Mouse (Mus musculus) myocyte (in vitro differentiated cells): ENCODE measurements around the gene Acat1.

Experiments
- CEBPB ChIP-seq: IDR thresholded peaks from 2 replicates; pipeline ENCODE4 v1.6.1; 2011; ENCODE audit warnings: mild to moderate bottlenecking, moderate library complexity; ENCODE audit not compliant: poor library complexity, insufficient read depth, severe bottlenecking
- E2F4 ChIP-seq: IDR thresholded peaks from one replicate; pipeline ENCODE4 v1.6.1; 2011; ENCODE audit warnings: mild to moderate bottlenecking, control low read depth, moderate library complexity; ENCODE audit not compliant: insufficient read depth
- MAX ChIP-seq: IDR thresholded peaks from one replicate; pipeline ENCODE4 v1.6.1; 2011; ENCODE audit warnings: low read depth, mild to moderate bottlenecking, control low read depth
- MYOD1 ChIP-seq, 3 experiments: IDR thresholded peaks; one replicate each; pipeline ENCODE4 v1.6.1; 2011; ENCODE audit warnings: control low read depth in 2 of 3, low read depth in 2 of 3, mild to moderate bottlenecking in 2 of 3, moderate library complexity in 1 of 3; ENCODE audit not compliant: insufficient read length in 2 of 3, control insufficient read depth in 1 of 3
- MYOG ChIP-seq, 3 experiments: IDR thresholded peaks; one replicate each; pipeline ENCODE4 v1.6.1; 2011; ENCODE audit warnings: control low read depth in 2 of 3, low read depth in 2 of 3, mild to moderate bottlenecking in 2 of 3; ENCODE audit not compliant: insufficient read length in 2 of 3, control insufficient read depth in 1 of 3, insufficient read depth in 1 of 3
- POLR2A ChIP-seq: IDR thresholded peaks from one replicate; pipeline ENCODE4 v1.6.1; 2011; ENCODE audit warnings: low read depth, mild to moderate bottlenecking, control low read depth, moderate library complexity; ENCODE audit not compliant: insufficient read length
- POLR2AphosphoS2 ChIP-seq: IDR thresholded peaks from one replicate; pipeline ENCODE4 v1.6.1; 2011; ENCODE audit warnings: low read depth, control low read depth; ENCODE audit not compliant: insufficient read length
- REST ChIP-seq: IDR thresholded peaks from one replicate; pipeline ENCODE4 v1.6.1; 2011; ENCODE audit warnings: mild to moderate bottlenecking, control low read depth, moderate library complexity; ENCODE audit not compliant: insufficient read depth, insufficient read length
- TCF12 ChIP-seq: IDR thresholded peaks from one replicate; pipeline ENCODE4 v1.6.1; 2011; ENCODE audit warnings: mild to moderate bottlenecking, control low read depth; ENCODE audit not compliant: poor library complexity, insufficient read depth, severe bottlenecking
- TCF3 ChIP-seq: IDR thresholded peaks from one replicate; pipeline ENCODE4 v1.6.1; 2011; ENCODE audit warnings: low read depth, control low read depth; ENCODE audit not compliant: insufficient read length
- USF1 ChIP-seq: IDR thresholded peaks from one replicate; pipeline ENCODE4 v1.6.1; 2011; ENCODE audit warnings: low read depth, mild to moderate bottlenecking, control low read depth, moderate library complexity

- TF ChIP-seq MYOG (IDR thresholded peaks at IDR 0.05; ENCODE audit: control insufficient read depth in 1 of 3, insufficient read depth in 1 of 3, insufficient read length in 2 of 3, low read depth in 2 of 3) (no peak), MYOD1 (IDR thresholded peaks at IDR 0.05; ENCODE audit: control insufficient read depth in 1 of 3, insufficient read length in 2 of 3, low read depth in 2 of 3) (no peak), MAX (no peak), REST (no peak), POLR2AphosphoS2 (no peak), TCF3 (no peak), POLR2A (no peak), CEBPB (no peak), TCF12 (no peak), E2F4 (no peak), USF1 (no peak)
These were observed 37.5 kb downstream of the Acat1 start for GRCm38 (mm10) chr9:53572516-53573307.
